Mouse (Mus musculus) frontal cortex, postnatal 36 days (tissue): ENCODE data around the gene Letm1.

Source experiments
- DNase-seq, 2 experiments: peaks; one replicate each; pipeline ENCODE4 v3.0.0; 2022; ENCODE audit warnings: low spot score in 2 of 2

Gene Letm1

DNA sequence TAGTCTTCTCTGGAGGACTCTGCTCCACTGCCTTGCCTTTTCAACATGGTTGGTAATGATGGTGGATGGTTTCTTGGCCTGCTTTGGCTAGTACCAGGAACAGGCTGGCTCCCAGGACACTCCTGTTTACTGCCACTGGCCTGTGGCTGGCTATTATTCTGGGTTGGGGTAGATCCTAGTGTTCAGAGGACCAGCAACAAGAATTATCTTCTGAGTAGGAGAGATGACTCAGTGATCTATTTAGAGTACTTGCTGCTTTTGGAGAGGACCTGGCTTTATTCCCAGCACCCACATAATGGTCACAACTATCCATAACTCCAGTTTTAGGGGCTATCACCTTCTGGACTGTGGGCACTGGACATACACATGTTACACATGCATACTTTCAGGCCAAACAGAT is 44.3 kb downstream of the Letm1 start:
- DNase-seq, result no peak

GRCm38 (mm10) chr5:33737903-33738321 is 44.7 kb downstream of the Letm1 start:
- DNase-seq, result peak; percentile 70 to 81

GRCm38 (mm10) chr5:33736230-33736629 is 46.4 kb downstream of the Letm1 start:
- DNase-seq, result no peak

- no peak for DNase-seq
Observed at GRCm38 (mm10) chr5:33735412-33736092, 47.1 kb downstream of the Letm1 start.

- no peak for DNase-seq
Observed at GRCm38 (mm10) chr5:33733837-33734236, 48.8 kb downstream of the Letm1 start.

- DNase-seq, result no peak
Observed at GRCm38 (mm10) chr5:33731051-33731450, 51.6 kb downstream of the Letm1 start.

GRCm38 (mm10) chr5:33730516-33730915 is 52.1 kb downstream of the Letm1 start:
- no peak for DNase-seq

GRCm38 (mm10) chr5:33728841-33729240 is 53.8 kb downstream of the Letm1 start:
- DNase-seq, result no peak

DNA sequence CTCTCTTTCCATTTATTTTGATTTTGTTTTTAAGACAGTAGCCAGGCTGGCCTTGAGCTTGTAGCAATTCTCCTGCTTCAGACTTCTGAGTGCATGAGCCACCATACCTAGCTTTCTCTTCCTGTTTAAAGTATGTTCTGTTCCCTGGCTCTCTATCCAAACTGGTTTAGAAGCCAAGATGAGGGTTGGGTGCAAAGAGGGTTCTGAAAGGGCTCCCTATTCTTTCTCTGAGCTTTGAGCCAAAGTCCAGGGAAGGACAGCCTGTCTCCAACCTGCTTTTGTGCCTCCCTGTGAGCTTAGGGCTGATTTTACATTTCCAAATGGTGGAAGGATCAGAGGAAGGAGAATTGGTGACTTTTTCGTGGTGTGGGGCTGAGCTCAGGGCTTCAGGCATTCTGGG is 55.7 kb downstream of the Letm1 start:
- no peak for DNase-seq

- peak in 1 of 2 experiments; percentile 47 for DNase-seq
Observed at GRCm38 (mm10) chr5:33726081-33726647, 56.5 kb downstream of the Letm1 start.

DNA sequence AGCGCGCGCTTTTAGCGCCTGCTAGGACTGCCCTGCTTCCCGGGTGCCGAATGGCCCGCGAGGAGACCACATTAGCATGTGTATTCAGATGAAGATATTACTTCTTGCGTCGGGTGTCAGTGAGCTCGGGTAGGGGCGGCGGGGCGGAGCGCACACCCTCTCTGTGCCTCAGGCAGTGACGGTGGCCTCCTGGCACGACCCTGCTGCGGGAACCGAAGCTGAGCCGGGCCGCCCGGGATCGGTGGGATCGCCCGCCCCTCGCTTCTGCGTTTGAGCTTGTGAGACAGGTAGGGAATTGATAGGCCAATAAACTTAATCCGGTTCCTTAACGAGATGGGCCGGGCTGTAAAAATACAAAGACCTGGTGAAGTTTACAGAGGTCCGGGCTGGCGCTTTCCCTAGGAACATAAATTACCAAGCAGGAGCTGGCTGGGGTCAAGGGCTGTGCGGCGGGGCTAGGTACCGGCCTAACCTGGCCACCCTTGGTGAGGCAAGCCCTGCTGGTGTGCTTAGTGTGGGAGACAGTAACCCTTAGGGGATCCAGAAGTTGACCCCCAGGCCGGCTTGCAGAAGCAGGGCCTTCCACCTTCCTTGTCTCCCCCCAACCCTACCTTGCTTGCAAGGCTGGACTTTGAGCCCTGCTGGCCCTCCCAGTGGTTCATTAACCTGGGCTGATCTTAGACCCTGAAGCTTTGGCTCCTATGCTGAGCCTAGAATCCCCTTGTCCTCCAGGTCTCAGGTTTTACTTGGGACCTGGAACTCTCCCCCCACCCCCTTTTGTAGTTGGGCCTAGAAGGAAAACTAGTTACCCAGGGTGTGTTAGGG is 58.8 kb downstream of the Letm1 start:
- DNase-seq, result no peak

DNA sequence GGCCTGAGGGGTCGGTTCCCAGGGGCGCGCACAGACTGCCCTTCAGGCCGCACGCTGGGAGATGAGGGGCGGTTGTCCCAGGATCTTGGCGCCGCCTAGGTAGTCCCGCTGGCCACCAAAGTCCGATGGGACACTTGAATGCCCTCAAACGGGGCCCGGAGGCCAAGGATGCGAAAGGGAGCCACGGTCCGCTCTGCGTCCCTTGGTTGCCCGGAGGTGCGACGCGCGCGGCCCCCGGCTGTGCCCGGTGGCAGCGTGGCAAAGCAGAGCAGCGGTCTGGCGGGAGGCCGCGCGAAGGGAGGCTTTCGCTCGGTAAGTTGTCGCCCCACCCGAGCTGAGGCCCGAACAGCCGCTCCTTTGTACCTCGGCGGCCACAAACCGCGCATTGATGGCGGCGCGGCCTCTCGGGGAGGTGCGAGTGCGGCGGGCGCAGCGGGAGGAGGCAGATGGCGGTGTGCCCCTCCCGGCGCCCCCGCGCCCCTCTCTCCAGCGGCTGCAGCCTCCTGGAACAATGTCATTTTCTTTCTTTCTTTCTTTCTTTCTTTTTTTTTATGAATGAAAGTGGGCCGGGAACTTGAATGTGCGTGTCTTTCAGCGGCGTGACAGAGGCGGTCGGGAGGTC is 59.5 kb downstream of the Letm1 start:
- no peak for DNase-seq

DNA sequence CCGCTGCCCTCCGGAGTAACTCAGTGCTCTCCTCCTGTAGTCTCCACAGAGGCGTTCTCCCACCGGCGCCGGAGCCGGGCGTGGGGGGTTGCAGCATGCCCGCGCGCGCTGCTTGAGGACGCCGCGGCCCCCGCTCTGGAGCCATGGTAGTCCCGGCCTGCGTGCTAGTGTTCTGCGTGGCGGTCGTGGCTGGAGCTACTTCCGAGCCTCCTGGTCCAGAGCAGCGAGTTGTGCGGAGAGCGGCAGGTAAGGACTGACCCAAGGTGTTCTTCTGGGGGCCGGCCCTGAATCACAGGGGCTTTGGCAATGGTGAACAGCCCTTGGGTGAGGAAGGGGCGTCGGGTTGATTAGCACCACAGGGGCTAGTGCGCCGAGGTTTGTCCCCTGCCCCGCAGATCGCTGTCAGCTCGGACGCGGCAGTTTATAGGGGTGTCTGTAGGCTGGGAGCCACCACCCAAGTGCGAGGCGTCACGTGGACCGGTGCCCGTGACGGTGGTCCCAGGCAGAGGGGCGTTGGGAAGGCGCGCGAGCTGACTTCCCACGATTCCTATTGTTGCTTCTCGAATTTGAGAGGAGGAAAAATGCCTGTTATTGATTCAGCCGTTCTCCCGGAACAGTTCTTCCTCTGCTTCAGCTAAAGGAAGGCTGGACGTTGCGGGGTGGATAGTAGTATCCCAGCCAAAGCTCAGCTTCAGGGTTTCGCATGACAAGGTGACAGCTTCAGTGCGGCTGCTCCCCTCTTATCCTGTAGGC is 60.2 kb downstream of the Letm1 start:
- DNase-seq, result no peak

DNA sequence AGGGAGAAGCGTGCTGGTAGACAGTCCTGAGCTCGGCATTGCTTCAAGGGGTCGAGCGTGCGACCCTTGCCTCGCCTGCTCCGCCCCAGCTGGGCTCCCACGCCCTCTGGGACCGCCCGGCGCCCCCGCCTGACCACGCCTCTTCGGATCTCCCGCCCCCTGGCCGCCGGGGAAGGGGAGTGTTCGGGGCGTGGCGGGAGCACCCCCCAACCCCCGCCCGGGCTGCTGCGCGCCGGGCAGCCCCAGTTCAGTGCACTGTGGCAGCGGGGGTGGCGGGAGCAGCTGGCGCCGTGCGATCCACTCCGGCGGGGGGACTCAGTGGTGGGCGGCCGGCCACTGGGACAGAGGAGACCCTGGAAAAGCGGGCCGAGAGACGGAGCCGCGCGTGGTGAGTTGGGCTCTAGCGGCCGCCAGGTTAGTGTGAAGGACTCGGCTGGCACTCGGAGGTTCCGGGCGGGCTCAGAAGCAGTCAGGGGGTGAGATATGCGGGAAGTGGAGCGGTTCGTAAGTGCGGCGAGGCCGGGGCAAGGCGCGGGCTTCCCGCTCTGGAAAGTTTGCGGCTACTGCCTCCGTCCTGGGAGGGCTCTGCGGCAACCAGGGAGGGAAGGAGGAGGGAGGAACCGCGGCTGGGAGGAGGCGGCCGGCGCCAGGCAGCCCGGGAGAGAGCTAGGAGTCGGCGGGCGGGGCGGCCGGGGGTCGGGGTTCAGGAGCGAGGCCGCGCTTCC is 60.9 kb downstream of the Letm1 start, which contains the start of gene Fgfr3:
Gene Fgfr3 (plus strand): TSS at position 134 of the 725 bp plus-strand sequence.
- no peak for DNase-seq

DNA sequence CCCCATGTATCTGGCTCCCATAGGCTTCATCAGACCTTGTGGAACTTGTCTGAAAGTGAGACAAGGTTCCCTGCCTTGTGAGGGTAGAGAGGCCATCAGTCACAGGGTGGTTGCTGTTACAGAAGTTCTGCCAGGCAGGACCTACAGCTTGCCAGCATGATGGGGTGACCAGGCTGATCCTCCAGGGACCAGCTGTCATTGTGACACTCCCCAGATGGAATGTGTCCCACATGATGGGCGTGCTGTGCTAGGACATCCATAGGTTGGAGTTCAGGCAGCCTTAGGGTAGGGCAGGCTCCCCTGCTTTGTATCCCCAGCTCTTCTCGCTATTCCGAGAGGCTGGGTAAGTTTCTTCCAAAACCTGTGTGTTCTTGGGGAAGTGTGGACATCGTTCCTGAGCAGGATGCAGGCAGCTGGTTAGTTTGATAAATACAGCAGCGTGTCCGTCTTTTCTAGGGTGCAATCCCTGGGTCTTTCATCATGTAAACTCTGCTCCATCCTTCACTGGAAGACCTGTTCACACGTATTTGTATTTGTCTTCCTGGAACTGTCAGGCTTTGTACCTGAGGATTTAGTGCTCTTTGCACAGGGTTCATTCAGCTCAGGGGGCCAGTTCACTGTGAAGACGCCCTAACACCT is 61.6 kb downstream of the Letm1 start:
- DNase-seq, result no peak

DNA sequence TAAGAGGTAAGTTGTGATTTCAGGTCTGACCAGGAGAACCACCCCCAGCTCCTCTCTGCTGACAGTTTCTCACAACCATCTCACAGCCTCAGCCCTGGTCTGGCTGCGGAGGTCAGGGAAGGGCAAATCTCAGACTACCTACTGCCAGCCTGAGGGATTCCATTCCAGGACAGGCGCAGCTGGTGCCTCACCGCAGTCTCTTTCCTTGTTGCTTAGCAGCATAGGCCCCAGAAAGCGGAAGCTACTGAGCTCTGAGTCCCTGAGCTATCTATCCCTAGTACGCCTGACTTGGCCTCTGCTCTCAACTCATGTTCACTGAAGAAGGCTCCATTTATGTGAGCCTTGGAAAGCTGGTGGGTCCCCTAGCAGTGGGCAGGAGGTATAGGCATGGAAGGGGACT is 64.2 kb downstream of the Letm1 start:
- no peak for DNase-seq

GRCm38 (mm10) chr5:33716467-33716866 is 66.2 kb downstream of the Letm1 start:
- no peak for DNase-seq

DNA sequence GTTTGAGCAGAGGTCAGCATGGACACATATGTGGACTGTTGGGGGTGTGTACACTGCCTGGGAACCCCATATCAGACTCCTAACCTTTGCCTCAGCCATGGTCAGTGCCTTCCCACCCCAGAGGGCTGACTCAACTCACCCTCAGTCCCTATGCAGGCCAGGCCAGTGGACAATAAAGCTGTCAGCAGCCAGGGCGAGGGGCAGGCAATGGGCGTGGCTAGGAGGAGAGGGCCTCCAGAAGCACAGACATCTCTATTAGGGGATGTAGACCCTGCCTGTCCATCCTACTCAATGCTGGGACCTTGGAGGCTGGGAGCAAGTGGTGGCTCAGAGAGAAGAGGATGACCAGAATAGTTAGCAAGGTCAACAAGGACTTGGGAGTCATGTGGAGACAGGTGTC is 67.4 kb downstream of the Letm1 start:
- no peak for DNase-seq

DNA sequence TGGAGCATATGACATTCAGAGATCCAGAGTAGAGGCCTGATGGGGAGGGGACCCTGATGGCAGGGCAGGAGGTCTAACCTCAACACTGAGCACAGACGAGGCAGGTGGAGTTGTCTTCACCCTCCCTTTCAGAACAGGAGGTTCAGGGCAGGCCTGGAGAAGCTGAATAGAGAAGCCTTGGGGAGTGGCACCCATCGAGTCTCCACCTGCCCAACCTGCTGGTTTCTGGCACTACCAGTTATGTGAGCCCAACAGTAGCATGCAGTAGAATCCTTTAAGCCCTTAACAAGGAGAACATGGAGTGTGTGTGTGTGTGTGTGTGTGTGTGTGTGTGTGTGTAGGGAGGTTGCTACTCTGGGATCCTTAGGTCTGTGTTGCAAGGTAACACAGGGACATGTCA is 70.1 kb downstream of the Letm1 start:
- DNase-seq, result no peak

DNA sequence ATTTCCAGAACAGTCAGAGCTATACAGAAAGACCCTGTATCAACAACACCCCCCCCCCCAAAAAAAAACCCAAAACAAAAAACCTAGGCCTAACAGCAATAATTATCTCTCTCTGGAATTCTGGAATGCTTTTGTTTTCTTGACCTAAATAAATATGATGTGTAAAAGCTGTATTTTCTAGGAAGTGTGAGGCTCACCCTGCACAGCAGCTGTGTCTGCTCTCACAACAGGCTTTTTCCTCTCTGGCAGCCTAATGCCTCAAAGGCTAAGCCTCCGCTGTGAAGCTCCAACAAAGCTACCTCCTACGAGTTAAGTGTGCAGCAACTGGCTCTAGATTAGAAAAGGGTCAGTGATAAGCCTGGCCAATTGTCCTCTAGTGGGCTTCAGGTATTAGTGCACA is 73.6 kb downstream of the Letm1 start:
- no peak for DNase-seq
